Mouse (Mus musculus) lung, embryonic 16.5 days (tissue): ENCODE measurements at regions not wholly inside any gene's neighbourhood (a gene's known extent, or its start where the extent isn't known, plus 50 kb on each side); places are given as distances from the start of the nearest gene placed in this dataset.

Experiments used
- ATAC-seq: fragments of 200-750 bp; cut with Nextera tagmentation; 2 replicates; pipeline ENCODE4 v1.8.0; 2017; ENCODE audit warnings: low read depth, mild to moderate bottlenecking, moderate library complexity
- H3K27ac ChIP-seq: fragments of 300-500 bp; sonication (generic); 2 replicates; pipeline ENCODE4 v1.5.1; 2014; ENCODE audit warnings: mild to moderate bottlenecking, control low read depth, low read length
- H3K27me3 ChIP-seq: fragments of 300-500 bp; sonication (generic); 2 replicates; pipeline ENCODE4 v1.6.1; 2014; ENCODE audit warnings: low read depth, low read length, mixed read lengths; ENCODE audit not compliant: control insufficient read depth, insufficient read depth
- H3K36me3 ChIP-seq: fragments of 300-500 bp; sonication (generic); 2 replicates; pipeline ENCODE4 v1.6.1; 2014; ENCODE audit warnings: low read length; ENCODE audit not compliant: control insufficient read depth, insufficient read depth
- H3K4me1 ChIP-seq: fragments of 300-500 bp; sonication (generic); replicated peaks from 2 replicates; pipeline ENCODE4 v1.6.1; 2014; ENCODE audit warnings: low read length, mixed read lengths; ENCODE audit not compliant: control insufficient read depth, insufficient read depth
- H3K4me2 ChIP-seq: fragments of 300-500 bp; sonication (generic); 2 replicates; pipeline ENCODE4 v1.6.1; 2014; ENCODE audit warnings: low read depth, low read length, control low read depth
- H3K4me3 ChIP-seq: fragments of 300-500 bp; sonication (generic); 2 replicates; pipeline ENCODE4 v1.5.1; 2014; ENCODE audit warnings: mild to moderate bottlenecking, low read length, control low read depth
- H3K9ac ChIP-seq: fragments of 300-500 bp; sonication (generic); 2 replicates; pipeline ENCODE4 v1.6.1; 2014; ENCODE audit warnings: low read length, control low read depth
- H3K9me3 ChIP-seq: fragments of 300-500 bp; sonication (generic); 2 replicates; pipeline ENCODE4 v1.6.1; 2016; ENCODE audit warnings: low read length; ENCODE audit not compliant: control insufficient read depth
- WGBS: fragments of 180-500 bp; shearing (Covaris S2); extraction: QIAGEN DNeasy Blood & Tissue Kit; methylation state at CpG from one replicate; pipeline ENCODE4 v1.1.7; 2014; 5-methylcytosine and 5-hydroxymethylcytosine counted together

DNA sequence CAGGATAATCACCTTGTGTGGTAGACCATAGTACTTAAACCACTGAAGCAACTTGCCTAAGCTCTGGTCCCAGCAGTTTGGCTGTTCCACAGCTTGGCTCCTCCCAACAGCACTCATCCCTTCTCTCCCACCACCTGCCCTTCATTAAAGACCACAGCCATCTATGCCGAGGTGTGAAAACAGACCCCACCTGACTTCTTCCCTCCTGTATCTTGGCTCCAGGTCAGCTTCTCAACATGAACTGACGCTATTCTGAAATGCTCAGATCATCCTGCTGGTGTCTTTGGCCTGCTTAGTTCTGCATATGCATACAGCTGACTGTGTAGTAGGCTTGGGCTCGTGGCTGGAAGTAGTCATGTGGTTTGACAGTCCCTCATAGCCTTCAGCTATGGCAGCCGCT, 177.1 kb downstream of the Abcc12 start:
- WGBS, result 74% methylated on average over 4 of the region's 4 CpGs
- Histone ChIP-seq H3K4me1 (no peaks in the 10 kb centered on the region), H3K27me3 (no peaks in the 10 kb centered on the region), H3K36me3 (no peaks in the 10 kb centered on the region), H3K27ac (no peak overlapping the region), H3K4me3 (no peak overlapping the region), H3K4me2 (no peak overlapping the region), H3K9me3 (no peaks in the 10 kb centered on the region), H3K9ac (no peak overlapping the region)
- ATAC-seq, result no peak

DNA sequence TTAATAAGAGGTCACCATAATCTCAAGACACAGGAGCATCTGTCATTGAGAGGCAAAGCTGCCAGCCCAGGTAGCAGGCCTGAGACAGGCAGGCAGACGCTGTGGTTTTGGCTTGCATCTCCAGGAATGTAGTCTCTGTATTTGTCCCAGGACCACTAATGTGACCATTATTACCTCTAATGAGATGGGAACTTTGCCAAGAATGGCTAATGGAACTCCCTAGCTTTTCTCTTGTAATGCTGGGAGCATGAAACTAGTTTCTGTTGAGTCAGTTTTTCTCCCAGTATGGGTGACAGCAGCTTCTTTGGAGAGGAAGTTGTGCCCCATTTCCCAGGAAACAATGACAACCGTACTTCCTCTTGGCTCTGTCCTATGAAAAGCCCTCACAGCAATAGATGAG, 178.5 kb downstream of the Abcc12 start:
- no peak for ATAC-seq
- H3K4me1 ChIP-seq, result no peaks in the 10 kb centered on the region
- 59% methylated on average over 2 of the region's 2 CpGs for WGBS
- no peaks in the 10 kb centered on the region for H3K27me3 ChIP-seq
- no peak overlapping the region for H3K9ac ChIP-seq
- H3K27ac ChIP-seq, result no peak overlapping the region
- H3K9me3 ChIP-seq, result no peaks in the 10 kb centered on the region
- H3K4me3 ChIP-seq, result no peak overlapping the region
- no peak overlapping the region for H3K4me2 ChIP-seq
- no peaks in the 10 kb centered on the region for H3K36me3 ChIP-seq

DNA sequence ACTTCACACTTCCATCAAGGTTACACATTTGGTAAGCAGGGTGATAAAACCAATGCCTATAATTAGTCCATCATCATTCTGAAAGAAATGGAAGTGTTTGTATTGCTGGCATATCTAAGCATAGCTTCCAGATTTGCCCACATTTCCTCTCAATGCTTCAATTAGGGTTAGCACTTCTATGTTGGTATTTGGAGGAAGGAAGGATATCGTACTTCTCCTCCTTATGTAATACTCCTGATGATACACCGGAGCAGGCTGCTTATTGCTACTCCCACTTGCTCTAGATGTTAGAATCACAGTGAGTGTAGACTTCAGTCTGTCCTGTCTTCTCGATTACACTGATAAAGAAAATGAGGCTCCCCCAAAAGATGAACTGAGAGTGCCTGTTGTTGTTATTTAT, 185.4 kb downstream of the Abcc12 start:
- no peak overlapping the region for H3K27ac ChIP-seq
- ATAC-seq, result no peak
- H3K9ac ChIP-seq, result no peak overlapping the region
- 82% methylated on average over 3 of the region's 3 CpGs for WGBS
- no peak overlapping the region for H3K4me2 ChIP-seq
- no peaks in the 10 kb centered on the region for H3K4me1 ChIP-seq
- H3K27me3 ChIP-seq, result no peaks in the 10 kb centered on the region
- H3K9me3 ChIP-seq, result no peaks in the 10 kb centered on the region
- no peaks in the 10 kb centered on the region for H3K36me3 ChIP-seq
- H3K4me3 ChIP-seq, result no peak overlapping the region

DNA sequence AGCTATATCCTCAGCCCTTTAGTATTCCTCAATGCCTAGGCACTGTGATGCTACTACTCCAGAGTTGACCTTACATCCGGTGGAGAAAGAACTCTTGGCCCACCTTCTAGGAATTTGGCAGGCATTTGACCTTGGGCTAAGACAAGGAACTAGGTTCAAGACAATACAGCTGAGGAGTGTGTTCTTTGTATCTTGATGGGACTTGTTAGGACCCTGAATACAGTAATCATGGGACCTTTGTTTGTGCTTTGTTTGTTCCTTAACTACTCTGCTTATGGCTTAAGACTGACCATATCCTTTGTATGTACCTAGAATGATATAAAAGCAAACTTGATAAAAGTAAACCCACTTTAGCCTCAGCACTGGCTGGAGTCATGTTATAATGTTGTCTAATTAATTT, 186.7 kb downstream of the Abcc12 start:
- ATAC-seq, result no peak
- Histone ChIP-seq H3K4me1 (no peaks in the 10 kb centered on the region), H3K4me3 (no peak overlapping the region), H3K27me3 (no peaks in the 10 kb centered on the region), H3K36me3 (no peaks in the 10 kb centered on the region), H3K9ac (no peak overlapping the region), H3K4me2 (no peak overlapping the region), H3K9me3 (no peaks in the 10 kb centered on the region), H3K27ac (no peak overlapping the region)
- WGBS, result 79% methylated on average over 1 of the region's 1 CpGs

DNA sequence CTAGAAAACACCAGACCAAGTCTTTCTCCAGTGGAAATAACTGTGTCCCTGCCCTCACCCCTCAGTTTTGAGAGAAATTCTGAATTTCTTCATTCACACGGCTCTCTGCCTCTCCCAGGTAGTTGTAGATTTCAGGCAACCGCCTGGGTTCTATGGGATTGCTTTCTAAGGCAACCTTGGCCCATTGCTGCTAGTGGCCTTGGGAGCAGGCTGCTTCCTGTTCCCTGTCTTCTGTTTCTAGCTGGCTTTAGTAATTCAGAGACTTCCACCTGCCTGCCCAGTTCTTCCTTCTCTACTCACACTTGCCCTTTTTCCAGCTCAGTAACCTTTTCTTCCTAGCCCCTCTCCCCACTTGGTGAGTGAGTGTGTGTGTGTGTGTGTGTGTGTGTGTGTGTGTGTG, 187.1 kb downstream of the Abcc12 start:
- Histone ChIP-seq H3K4me2 (no peak overlapping the region), H3K27me3 (no peaks in the 10 kb centered on the region), H3K4me1 (no peaks in the 10 kb centered on the region), H3K9me3 (no peaks in the 10 kb centered on the region), H3K4me3 (no peak overlapping the region), H3K9ac (no peak overlapping the region), H3K36me3 (no peaks in the 10 kb centered on the region), H3K27ac (no peak overlapping the region)
- ATAC-seq, result no peak
- WGBS, result 83% methylated on average over 2 of the region's 2 CpGs

DNA sequence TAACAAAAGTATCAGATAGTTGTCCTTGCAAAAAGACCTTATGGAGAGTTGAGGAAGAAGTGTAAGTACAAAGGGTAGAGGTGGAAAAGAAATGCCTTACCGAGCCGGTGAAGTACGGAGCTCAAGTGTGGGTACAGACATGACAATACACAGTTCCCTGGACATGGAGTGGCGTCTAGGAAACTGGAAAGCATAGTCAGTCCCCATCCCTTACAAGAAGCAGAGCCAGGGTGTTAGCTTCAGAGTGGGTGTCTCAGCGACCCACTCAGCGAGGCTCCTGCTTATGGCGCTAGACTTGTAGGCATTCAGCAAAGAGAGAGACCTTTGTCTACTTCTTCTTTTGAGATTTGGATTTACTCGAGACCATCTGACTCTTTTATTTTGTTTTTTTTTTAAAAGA, 189.8 kb downstream of the Abcc12 start:
- Histone ChIP-seq H3K4me2 (no peak overlapping the region), H3K27me3 (no peaks in the 10 kb centered on the region), H3K4me3 (no peak overlapping the region), H3K9ac (no peak overlapping the region), H3K4me1 (no peaks in the 10 kb centered on the region), H3K27ac (no peak overlapping the region), H3K9me3 (no peaks in the 10 kb centered on the region), H3K36me3 (no peaks in the 10 kb centered on the region)
- WGBS, result 85% methylated on average over 8 of the region's 8 CpGs
- no peak for ATAC-seq

DNA sequence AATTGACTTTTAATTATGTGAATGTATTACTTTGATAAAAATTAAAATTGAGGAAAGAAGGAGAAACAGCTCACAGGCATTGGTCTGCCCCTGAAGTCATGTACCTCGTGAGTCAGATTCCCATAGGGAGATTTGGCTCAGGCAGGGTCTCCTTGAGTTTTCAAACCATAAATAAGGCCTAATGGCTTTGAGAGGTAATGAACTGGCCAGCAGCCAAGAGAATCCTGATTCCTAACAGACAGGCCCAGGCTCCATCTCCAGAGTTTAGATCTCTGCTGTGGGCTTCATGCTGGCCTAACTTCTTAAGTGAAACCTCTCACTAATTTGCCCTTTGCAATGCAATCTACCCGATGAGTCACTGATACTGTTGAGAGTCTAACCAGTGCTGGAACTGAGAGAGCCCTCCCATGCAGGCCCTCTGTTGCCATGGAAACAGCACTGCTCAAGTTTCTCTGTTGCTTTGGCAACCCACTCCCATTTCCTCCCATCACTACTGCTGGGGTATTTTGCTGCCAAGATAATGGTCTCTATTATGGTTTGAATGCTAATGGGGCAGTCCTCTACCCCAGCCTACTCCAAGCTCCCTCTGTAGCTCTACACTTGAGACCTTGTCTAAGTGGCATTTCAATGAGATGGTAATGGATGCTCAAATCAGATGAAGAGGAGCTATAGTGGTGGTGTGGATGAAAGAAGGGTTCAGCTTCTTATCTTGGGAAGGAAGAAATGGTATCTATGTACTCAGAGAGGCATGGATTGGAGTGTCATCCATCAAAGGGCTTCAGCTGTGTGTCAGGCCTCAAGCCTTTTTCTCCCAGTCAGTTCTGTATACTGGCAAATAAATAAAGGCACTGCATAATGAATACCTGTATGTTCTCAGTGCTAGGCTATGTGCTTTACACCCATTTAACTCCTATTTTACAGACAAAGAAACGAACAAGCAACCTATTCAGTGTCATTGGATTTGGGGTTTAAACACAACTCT, 190.5 kb downstream of the Abcc12 start:
- H3K9ac ChIP-seq, result no peak overlapping the region
- no peaks in the 10 kb centered on the region for H3K4me1 ChIP-seq
- ATAC-seq, result no peak
- H3K36me3 ChIP-seq, result no peaks in the 10 kb centered on the region
- no peak overlapping the region for H3K4me2 ChIP-seq
- no peaks in the 10 kb centered on the region for H3K27me3 ChIP-seq
- H3K4me3 ChIP-seq, result no peak overlapping the region
- H3K27ac ChIP-seq, result no peak overlapping the region
- H3K9me3 ChIP-seq, result no peaks in the 10 kb centered on the region
- 40% methylated on average over 3 of the region's 3 CpGs for WGBS

DNA sequence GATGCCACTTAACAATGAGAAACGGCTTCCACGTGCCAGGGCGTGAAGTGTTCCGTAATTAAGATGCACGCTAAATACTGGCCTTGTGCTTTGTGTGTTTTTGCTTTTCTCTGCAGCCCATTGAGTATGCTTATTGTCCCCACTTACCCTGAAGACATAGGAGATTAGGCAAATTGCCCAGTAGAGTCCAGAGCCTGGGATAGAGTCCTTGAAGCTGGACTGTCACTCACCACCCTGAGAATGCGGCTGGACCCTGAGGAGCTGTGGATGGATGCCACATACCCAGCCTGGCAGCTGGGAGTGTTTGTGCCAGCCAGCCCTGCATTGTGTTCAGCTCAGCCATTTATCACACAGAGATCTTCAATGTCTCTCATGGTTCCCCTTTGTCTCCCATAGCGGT, 195.2 kb downstream of the Abcc12 start:
- Histone ChIP-seq H3K27ac (no peak overlapping the region), H3K9me3 (no peaks in the 10 kb centered on the region), H3K36me3 (no peaks in the 10 kb centered on the region), H3K4me3 (no peak overlapping the region), H3K4me2 (no peak overlapping the region), H3K4me1 (no peaks in the 10 kb centered on the region), H3K9ac (no peak overlapping the region), H3K27me3 (no peaks in the 10 kb centered on the region)
- 84% methylated on average over 7 of the region's 7 CpGs for WGBS
- ATAC-seq, result no peak

DNA sequence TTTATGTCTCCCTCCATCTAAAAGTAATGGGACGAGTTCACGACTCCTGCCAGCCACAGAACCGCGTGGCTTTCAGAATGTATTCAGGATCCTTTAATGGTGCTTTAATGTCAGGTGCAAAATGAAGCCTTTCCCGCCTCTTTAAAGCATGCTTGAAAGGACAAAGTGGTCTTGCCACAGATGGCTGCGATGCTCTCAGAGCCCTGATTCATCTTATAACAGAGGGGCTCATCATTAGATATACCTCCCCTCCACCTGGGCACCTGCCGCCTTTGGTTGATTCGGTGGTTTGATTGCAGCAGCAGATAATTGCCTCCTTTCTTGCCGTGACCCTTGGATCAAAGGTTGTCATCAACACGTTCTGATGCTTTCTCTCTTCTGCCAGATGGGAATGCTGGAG, 198.5 kb downstream of the Abcc12 start:
- no peak for ATAC-seq
- H3K4me1 ChIP-seq, result no peaks in the 10 kb centered on the region
- H3K4me3 ChIP-seq, result no peak overlapping the region
- no peaks in the 10 kb centered on the region for H3K9me3 ChIP-seq
- no peak overlapping the region for H3K9ac ChIP-seq
- no peak overlapping the region for H3K4me2 ChIP-seq
- 82% methylated on average over 10 of the region's 10 CpGs for WGBS
- H3K27ac ChIP-seq, result no peak overlapping the region
- H3K36me3 ChIP-seq, result no peaks in the 10 kb centered on the region
- no peaks in the 10 kb centered on the region for H3K27me3 ChIP-seq
